Mouse (Mus musculus): ENCODE measurements around the gene Spint1. TPM values are rescaled to one million over a fixed set of nuclear protein-coding genes. Genes with fewer than 3 reads are reported as not detected.

The Spint1 gene
- polyA plus RNA-seq, 1 experiment from 2014 or later, result 0.68 TPM

- no peak overlapping the region for H3K9ac ChIP-seq (replicated peaks; ENCODE audit: low read depth, low read length)
- no peak overlapping the region for H3K27ac ChIP-seq (ENCODE audit: low read depth, low read length)
- WGBS, result 4% methylated on average over 7 of the region's 7 CpGs
- no peak for ATAC-seq (ENCODE audit: low read depth)
- no peaks in the 10 kb centered on the region for H3K4me1 ChIP-seq (ENCODE audit: control insufficient read depth, insufficient read depth, low read length)
- H3K4me2 ChIP-seq (ENCODE audit: low read depth, low read length), result no peak overlapping the region
- no peaks in the 10 kb centered on the region for H3K36me3 ChIP-seq (ENCODE audit: control insufficient read depth, insufficient read depth, low read length)
- H3K4me3 ChIP-seq (ENCODE audit: low read depth, low read length), result no peak overlapping the region
- no peaks in the 10 kb centered on the region for H3K27me3 ChIP-seq (ENCODE audit: control insufficient read depth, insufficient read depth, low read length)
- no peaks in the 10 kb centered on the region for H3K9me3 ChIP-seq (ENCODE audit: control insufficient read depth, low read length)
These were observed 17.8 kb downstream of the Spint1 start for GRCm38 (mm10) chr2:119254976-119255375.

GRCm38 (mm10) chr2:119260518-119260917 is 23.4 kb downstream of the Spint1 start:
- Histone ChIP-seq H3K9me3 (ENCODE audit: control insufficient read depth, low read length) (no peaks in the 10 kb centered on the region), H3K27ac (ENCODE audit: low read depth, low read length) (no peak overlapping the region), H3K36me3 (ENCODE audit: control insufficient read depth, insufficient read depth, low read length) (no peaks in the 10 kb centered on the region), H3K4me1 (ENCODE audit: control insufficient read depth, insufficient read depth, low read length) (no peaks in the 10 kb centered on the region), H3K4me2 (ENCODE audit: low read depth, low read length) (no peak overlapping the region), H3K27me3 (ENCODE audit: control insufficient read depth, insufficient read depth, low read length) (no peaks in the 10 kb centered on the region), H3K9ac (replicated peaks; ENCODE audit: low read depth, low read length) (no peak overlapping the region), H3K4me3 (ENCODE audit: low read depth, low read length) (no peak overlapping the region)
- ATAC-seq (ENCODE audit: low read depth), result no peak
- 86% methylated on average over 1 of the region's 1 CpGs for WGBS

- H3K4me2 ChIP-seq (ENCODE audit: low read depth, low read length), result no peak overlapping the region
- H3K9ac ChIP-seq (replicated peaks; ENCODE audit: low read depth, low read length), result no peak overlapping the region
- no peak for ATAC-seq (ENCODE audit: low read depth)
- no peaks in the 10 kb centered on the region for H3K4me1 ChIP-seq (ENCODE audit: control insufficient read depth, insufficient read depth, low read length)
- H3K27ac ChIP-seq (ENCODE audit: low read depth, low read length), result no peak overlapping the region
- no peak overlapping the region for H3K4me3 ChIP-seq (ENCODE audit: low read depth, low read length)
- 58% methylated on average over 2 of the region's 2 CpGs for WGBS
- H3K27me3 ChIP-seq (ENCODE audit: control insufficient read depth, insufficient read depth, low read length), result no peaks in the 10 kb centered on the region
- no peaks in the 10 kb centered on the region for H3K36me3 ChIP-seq (ENCODE audit: control insufficient read depth, insufficient read depth, low read length)
- H3K9me3 ChIP-seq (ENCODE audit: control insufficient read depth, low read length), result no peaks in the 10 kb centered on the region
These were observed 24.2 kb downstream of the Spint1 start for GRCm38 (mm10) chr2:119261326-119261725.

- H3K27ac ChIP-seq (ENCODE audit: low read depth, low read length), result no peak overlapping the region
- 36% methylated on average over 8 of the region's 8 CpGs for WGBS
These were observed 25.8 kb downstream of the Spint1 start for GRCm38 (mm10) chr2:119262978-119263377.

GRCm38 (mm10) chr2:119263813-119264212 is 26.7 kb downstream of the Spint1 start:
- Histone ChIP-seq H3K9ac (replicated peaks; ENCODE audit: low read depth, low read length) (no peak overlapping the region), H3K9me3 (ENCODE audit: control insufficient read depth, low read length) (no peaks in the 10 kb centered on the region), H3K27me3 (ENCODE audit: control insufficient read depth, insufficient read depth, low read length) (no peaks in the 10 kb centered on the region), H3K4me3 (ENCODE audit: low read depth, low read length) (no peak overlapping the region), H3K36me3 (ENCODE audit: control insufficient read depth, insufficient read depth, low read length) (no peaks in the 10 kb centered on the region), H3K4me1 (ENCODE audit: control insufficient read depth, insufficient read depth, low read length) (0 out of 2 replicates have a peak, but pooled peaks cover 2% of the 10 kb centered on the region), H3K27ac (ENCODE audit: low read depth, low read length) (no peak overlapping the region), H3K4me2 (ENCODE audit: low read depth, low read length) (no peak overlapping the region)
- 82% methylated on average over 5 of the region's 5 CpGs for WGBS
- no peak for ATAC-seq (ENCODE audit: low read depth)

More at GRCm38 (mm10) chr2:119262978-119263377, 25.8 kb downstream of the Spint1 start:
- ATAC-seq (ENCODE audit: low read depth), result peak; percentile 46; the same call in 1 of the 2 replicates
- Histone ChIP-seq H3K9ac (replicated peaks; ENCODE audit: low read depth, low read length) (no peak overlapping the region), H3K4me3 (ENCODE audit: low read depth, low read length) (no peak overlapping the region), H3K27me3 (ENCODE audit: control insufficient read depth, insufficient read depth, low read length) (no peaks in the 10 kb centered on the region), H3K9me3 (ENCODE audit: control insufficient read depth, low read length) (no peaks in the 10 kb centered on the region), H3K36me3 (ENCODE audit: control insufficient read depth, insufficient read depth, low read length) (no peaks in the 10 kb centered on the region), H3K4me1 (ENCODE audit: control insufficient read depth, insufficient read depth, low read length) (no peaks in the 10 kb centered on the region), H3K4me2 (ENCODE audit: low read depth, low read length) (no peak overlapping the region)

- 45% methylated on average over 9 of the region's 9 CpGs for WGBS
- no peaks in the 10 kb centered on the region for H3K9me3 ChIP-seq (ENCODE audit: control insufficient read depth, low read length)
- H3K27ac ChIP-seq (ENCODE audit: low read depth, low read length), result no peak overlapping the region
- 0 out of 2 replicates have a peak, but pooled peaks cover 2% of the 10 kb centered on the region for H3K4me1 ChIP-seq (ENCODE audit: control insufficient read depth, insufficient read depth, low read length)
- H3K36me3 ChIP-seq (ENCODE audit: control insufficient read depth, insufficient read depth, low read length), result no peaks in the 10 kb centered on the region
- no peaks in the 10 kb centered on the region for H3K27me3 ChIP-seq (ENCODE audit: control insufficient read depth, insufficient read depth, low read length)
- ATAC-seq (ENCODE audit: low read depth), result no peak
- peak overlapping the region; percentile 72 for H3K4me2 ChIP-seq (ENCODE audit: low read depth, low read length)
- peak overlapping the region; percentile 75 for H3K4me3 ChIP-seq (ENCODE audit: low read depth, low read length)
- peak overlapping the region; percentile 75 for H3K9ac ChIP-seq (replicated peaks; ENCODE audit: low read depth, low read length)
These were observed 33.1 kb downstream of the Spint1 start for GRCm38 (mm10) chr2:119270286-119270642.

GRCm38 (mm10) chr2:119270643-119271331 is 33.6 kb downstream of the Spint1 start, which contains the start of gene Rhov:
Rhov (minus strand) TSS chr2:119271272.
- H3K27me3 ChIP-seq (ENCODE audit: control insufficient read depth, insufficient read depth, low read length), result no peaks in the 10 kb centered on the region
- ATAC-seq (ENCODE audit: low read depth), result peak; percentile 90
- H3K9ac ChIP-seq (replicated peaks; ENCODE audit: low read depth, low read length), result peak within 1 kb of the TSS; percentile 75
- peak within 1 kb of the TSS; percentile 75 for H3K4me3 ChIP-seq (ENCODE audit: low read depth, low read length)
- peak within 1 kb of the TSS; percentile 60 for H3K27ac ChIP-seq (ENCODE audit: low read depth, low read length)
- WGBS, result under 1% methylated on average over 46 of the region's 49 CpGs
- 0 out of 2 replicates have a peak, but pooled peaks cover 2% of the 10 kb centered on the region for H3K4me1 ChIP-seq (ENCODE audit: control insufficient read depth, insufficient read depth, low read length)
- peak within 1 kb of the TSS; percentile 72 for H3K4me2 ChIP-seq (ENCODE audit: low read depth, low read length)
- H3K36me3 ChIP-seq (ENCODE audit: control insufficient read depth, insufficient read depth, low read length), result no peaks in the 10 kb centered on the region
- no peaks in the 10 kb centered on the region for H3K9me3 ChIP-seq (ENCODE audit: control insufficient read depth, low read length)

GRCm38 (mm10) chr2:119274126-119274525 is 37.0 kb downstream of the Spint1 start:
- no peak for ATAC-seq (ENCODE audit: low read depth)
- no peak overlapping the region for H3K4me2 ChIP-seq (ENCODE audit: low read depth, low read length)
- no peak overlapping the region for H3K4me3 ChIP-seq (ENCODE audit: low read depth, low read length)
- H3K36me3 ChIP-seq (ENCODE audit: control insufficient read depth, insufficient read depth, low read length), result no peaks in the 10 kb centered on the region
- no peak overlapping the region for H3K27ac ChIP-seq (ENCODE audit: low read depth, low read length)
- no peaks in the 10 kb centered on the region for H3K9me3 ChIP-seq (ENCODE audit: control insufficient read depth, low read length)
- WGBS, result 87% methylated on average over 1 of the region's 1 CpGs
- H3K27me3 ChIP-seq (ENCODE audit: control insufficient read depth, insufficient read depth, low read length), result no peaks in the 10 kb centered on the region
- no peaks in the 10 kb centered on the region for H3K4me1 ChIP-seq (ENCODE audit: control insufficient read depth, insufficient read depth, low read length)
- H3K9ac ChIP-seq (replicated peaks; ENCODE audit: low read depth, low read length), result no peak overlapping the region

- ATAC-seq (ENCODE audit: low read depth), result no peak
- H3K4me2 ChIP-seq (ENCODE audit: low read depth, low read length), result no peak overlapping the region
- no peak overlapping the region for H3K27ac ChIP-seq (ENCODE audit: low read depth, low read length)
- H3K27me3 ChIP-seq (ENCODE audit: control insufficient read depth, insufficient read depth, low read length), result no peaks in the 10 kb centered on the region
- WGBS, result 83% methylated on average over 7 of the region's 7 CpGs
- H3K9me3 ChIP-seq (ENCODE audit: control insufficient read depth, low read length), result no peaks in the 10 kb centered on the region
- no peaks in the 10 kb centered on the region for H3K4me1 ChIP-seq (ENCODE audit: control insufficient read depth, insufficient read depth, low read length)
- H3K36me3 ChIP-seq (ENCODE audit: control insufficient read depth, insufficient read depth, low read length), result no peaks in the 10 kb centered on the region
- no peak overlapping the region for H3K9ac ChIP-seq (replicated peaks; ENCODE audit: low read depth, low read length)
- H3K4me3 ChIP-seq (ENCODE audit: low read depth, low read length), result no peak overlapping the region
These were observed 39.8 kb downstream of the Spint1 start for GRCm38 (mm10) chr2:119276926-119277325.
